Mouse (Mus musculus) embryo, embryonic 10.5 days (tissue): ENCODE results near the gene Vmn2r97.
A peak's percentile ranks its signal among the peaks of the same experiment; 100 is the strongest.
"Not testable (repeated sequence)": the region's sequence is repeated elsewhere in the genome, so short reads cannot be mapped to it uniquely, and the experiment has no call there.

Experiments
- DNase-seq: peaks from one replicate; pipeline ENCODE4 v3.0.0-alpha.2; 2015; ENCODE audit warnings: low spot score

Gene Vmn2r97

GRCm38 (mm10) chr17:18914000-18914399 is at the start of gene Vmn2r97:
Gene Vmn2r97 (plus strand): TSS chr17:18914300.
- not testable (repeated sequence) for DNase-seq

DNA sequence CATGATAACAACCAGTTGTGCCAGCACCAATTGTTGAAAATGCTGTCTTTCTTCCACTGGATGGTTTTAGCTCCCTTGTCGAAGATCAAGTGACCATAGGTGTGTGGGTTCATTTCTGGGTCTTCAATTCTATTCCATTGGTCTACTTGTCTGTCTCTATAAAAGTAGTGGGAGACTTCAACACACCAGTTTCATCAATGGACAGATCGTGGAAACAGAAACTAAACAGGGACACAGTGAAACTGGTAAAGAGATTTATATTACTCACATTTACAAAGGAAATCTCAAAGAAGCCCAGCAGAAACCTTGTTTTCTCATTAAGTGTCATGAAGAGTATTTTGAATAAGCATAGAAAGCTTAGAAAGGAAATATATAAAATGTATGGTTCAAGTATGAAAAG is 31.7 kb upstream of the Vmn2r97 start:
- peak; percentile 6 for DNase-seq

DNA sequence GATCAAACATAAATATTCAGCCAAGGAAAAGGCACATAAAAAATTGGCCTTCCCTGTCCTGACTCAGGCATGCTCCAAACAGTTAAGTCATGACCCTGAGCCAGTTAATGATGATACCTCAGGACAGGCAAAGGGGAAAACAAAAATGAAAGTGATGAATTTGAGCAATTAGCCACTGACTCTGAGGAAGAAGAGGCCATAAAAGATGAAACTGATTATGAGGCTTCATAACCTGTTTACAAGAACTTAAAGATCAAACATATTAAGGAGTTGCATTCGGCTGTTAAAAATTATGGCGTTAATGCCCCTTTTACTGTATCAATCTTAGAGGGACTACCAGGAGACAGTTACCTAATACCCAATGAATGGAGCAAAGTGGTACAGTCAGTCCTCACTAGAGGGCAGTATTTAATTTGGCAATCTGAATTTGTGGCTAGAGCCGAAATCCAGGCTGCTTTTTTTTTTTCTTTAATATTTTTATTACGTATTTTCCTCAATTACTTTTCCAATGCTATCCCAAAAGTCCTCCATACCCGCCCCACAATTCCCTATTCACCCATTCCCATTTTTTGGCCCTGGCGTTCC is 24.3 kb upstream of the Vmn2r97 start:
- no peak for DNase-seq

GRCm38 (mm10) chr17:18957800-18958199 is 43.7 kb downstream of the Vmn2r97 start:
- not testable (repeated sequence) for DNase-seq

- DNase-seq = no peak
These were observed 54.5 kb downstream of the Vmn2r97 start for GRCm38 (mm10) chr17:18968371-18969275.
